In the genomic region with DNA sequence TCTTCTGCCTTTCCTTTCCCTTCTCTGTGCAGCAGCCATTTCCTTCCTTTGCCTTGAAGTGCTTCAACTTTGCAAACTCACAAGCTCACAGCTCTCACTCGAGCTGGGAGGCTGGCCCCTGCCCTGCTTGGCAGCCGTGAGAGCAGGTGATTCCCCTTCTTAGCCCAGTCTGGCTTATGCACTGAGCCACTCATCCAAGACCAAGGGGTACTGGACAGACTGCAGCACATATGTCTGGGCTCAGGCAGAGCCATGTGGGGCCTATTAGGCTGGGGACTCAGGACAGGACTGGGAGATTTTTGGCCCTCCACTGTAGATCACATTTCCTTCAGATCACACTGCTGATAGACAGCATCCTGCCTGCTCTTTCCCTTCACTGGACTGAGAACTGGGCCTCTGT, we compare ENCODE assay signal across 10 mouse cellular contexts. TPM values are rescaled to one million over a fixed set of nuclear protein-coding genes. Genes with fewer than 3 reads are reported as not detected.
DNase-seq lines count a peak whose midpoint lies in the region; ATAC-seq and TF ChIP-seq lines count a peak whose summit lies in the region.
"Had no signal": no experiment of that assay in that cellular context is flagged by ENCODE, and none has a peak within 500 bp of the region (broad histone marks: within the 10 kb centered on the region; RNA-seq: fewer than 3 reads in every experiment).

No protein-coding gene starts in this region.

- no peak for DNase-seq in kidney, postnatal 0 days (ENCODE audit: low spot score)
- no peak for DNase-seq in kidney, adult 18-20 months
- peak; percentile 74 for DNase-seq in brain, adult 2 months (ENCODE audit: low read depth, low spot score)
- peak; percentile 68 for DNase-seq in naive thymus-derived CD4-positive, alpha-beta T cell, adult 2 months (ENCODE audit: low read depth)
- DNase-seq in layer of hippocampus, postnatal 25 days (ENCODE audit: extremely low spot score in 1 of 2, low spot score in 1 of 2) = no peak
- DNase-seq: lung, embryonic 14.5 days; retina, postnatal 1 day had no signal

- no peaks in the 10 kb centered on the region for H3K27me3 ChIP-seq in kidney, postnatal 0 days (ENCODE audit: insufficient read depth, low read length)
- H3K27me3 ChIP-seq in heart, embryonic 12.5 days (replicated peaks) = no peaks in the 10 kb centered on the region
- no peaks in the 10 kb centered on the region for H3K27me3 ChIP-seq in midbrain, embryonic 15.5 days (replicated peaks)
- no peaks in the 10 kb centered on the region for H3K27me3 ChIP-seq in forebrain, embryonic 13.5 days

- no peaks in the 10 kb centered on the region for H3K9me3 ChIP-seq in kidney, postnatal 0 days (replicated peaks; ENCODE audit: low read length)
- H3K9me3 ChIP-seq in heart, embryonic 12.5 days (replicated peaks) = no peaks in the 10 kb centered on the region
- no peaks in the 10 kb centered on the region for H3K9me3 ChIP-seq in midbrain, embryonic 15.5 days
- H3K9me3 ChIP-seq in forebrain, embryonic 13.5 days (replicated peaks) = no peaks in the 10 kb centered on the region

- no peak for TF ChIP-seq CTCF in kidney, postnatal 0 days (IDR thresholded peaks at IDR 0.05; ENCODE audit: low read depth)

- no peak overlapping the region for H3K4me2 ChIP-seq in kidney, postnatal 0 days (ENCODE audit: low read length)
- H3K4me2 ChIP-seq in heart, embryonic 12.5 days = no peak overlapping the region
- no peak overlapping the region for H3K4me2 ChIP-seq in midbrain, embryonic 15.5 days
- no peak overlapping the region for H3K4me2 ChIP-seq in forebrain, embryonic 13.5 days
- H3K4me2 ChIP-seq: lung, embryonic 14.5 days had no signal

- 0 out of 2 replicates have a peak overlapping the region, but pooled peaks have one; percentile 19 for H3K27ac ChIP-seq in kidney, postnatal 0 days
- H3K27ac ChIP-seq in heart, embryonic 12.5 days (ENCODE audit: poor library complexity, severe bottlenecking) = no peak overlapping the region
- no peak overlapping the region for H3K27ac ChIP-seq in midbrain, embryonic 15.5 days
- H3K27ac ChIP-seq in forebrain, embryonic 13.5 days = no peak overlapping the region

- no peak overlapping the region for H3K9ac ChIP-seq in kidney, postnatal 0 days (ENCODE audit: low read depth, low read length)
- H3K9ac ChIP-seq in heart, embryonic 12.5 days = peak overlapping the region; percentile 28; the same call in 1 of the 2 replicates
- H3K9ac ChIP-seq in midbrain, embryonic 15.5 days = no peak overlapping the region
- H3K9ac ChIP-seq in forebrain, embryonic 13.5 days = no peak overlapping the region
- H3K9ac ChIP-seq: lung, embryonic 14.5 days had no signal

- H3K36me3 ChIP-seq in kidney, postnatal 0 days (ENCODE audit: insufficient read depth, low read length) = 0 out of 2 replicates have a peak, but pooled peaks cover 5% of the 10 kb centered on the region
- no peaks in the 10 kb centered on the region for H3K36me3 ChIP-seq in heart, embryonic 12.5 days
- no peaks in the 10 kb centered on the region for H3K36me3 ChIP-seq in midbrain, embryonic 15.5 days (replicated peaks)
- peaks cover 10% of the 10 kb centered on the region; the same call in 1 of the 2 replicates for H3K36me3 ChIP-seq in forebrain, embryonic 13.5 days (ENCODE audit: poor library complexity, severe bottlenecking)

- WGBS in kidney, postnatal 0 days = 18% methylated on average over 2 of the region's 2 CpGs
- 19% methylated on average over 2 of the region's 2 CpGs for WGBS in heart, embryonic 12.5 days
- WGBS in midbrain, embryonic 15.5 days = 39% methylated on average over 2 of the region's 2 CpGs
- 36% methylated on average over 2 of the region's 2 CpGs for WGBS in forebrain, embryonic 13.5 days

- no peaks in the 10 kb centered on the region for H3K4me1 ChIP-seq in kidney, postnatal 0 days (replicated peaks; ENCODE audit: insufficient read depth, low read length)
- H3K4me1 ChIP-seq in heart, embryonic 12.5 days (replicated peaks) = peaks cover 31% of the 10 kb centered on the region
- H3K4me1 ChIP-seq in midbrain, embryonic 15.5 days = peaks cover 18% of the 10 kb centered on the region
- H3K4me1 ChIP-seq in forebrain, embryonic 13.5 days = peaks cover 26% of the 10 kb centered on the region

- H3K4me3 ChIP-seq in kidney, postnatal 0 days (replicated peaks; ENCODE audit: low read depth, low read length) = no peak overlapping the region
- no peak overlapping the region for H3K4me3 ChIP-seq in heart, embryonic 12.5 days
- no peak overlapping the region for H3K4me3 ChIP-seq in midbrain, embryonic 15.5 days
- no peak overlapping the region for H3K4me3 ChIP-seq in forebrain, embryonic 13.5 days

- 0 out of 2 replicates have a peak, but pooled peaks have one; percentile 40 for ATAC-seq in kidney, postnatal 0 days (replicated peaks; ENCODE audit: low FRiP score, low read depth)
- ATAC-seq in heart, embryonic 12.5 days (ENCODE audit: insufficient number of reproducible peaks, low FRiP score) = no peak
- ATAC-seq in midbrain, embryonic 15.5 days (replicated peaks) = no peak
- no peak for ATAC-seq in forebrain, embryonic 13.5 days

RNA-seq across cellular contexts. Expression of gene Clpb, which starts 10.1 kb away (rescaled TPM):
- 34.6 and 39.0 TPM in 2 replicates for polyA plus RNA-seq in kidney, postnatal 0 days (2015; fragmentation: Nextera tagmentation; extraction: Ambion mirVana)
- polyA plus RNA-seq in heart, embryonic 12.5 days (2016; fragmentation: Nextera tagmentation; extraction: Ambion mirVana) = 44.8 and 47.8 TPM in 2 replicates
- polyA plus RNA-seq in midbrain, embryonic 15.5 days (2015; fragmentation: Nextera tagmentation; extraction: Ambion mirVana) = 40.6 and 50.1 TPM in 2 replicates
- 35.4 and 40.8 TPM in 2 replicates for polyA plus RNA-seq in forebrain, embryonic 13.5 days (2015; fragmentation: Nextera tagmentation; extraction: Ambion mirVana)
- 10 to 100 TPM; 55.1 to 56.1 TPM for total RNA-seq in layer of hippocampus, postnatal 25 days (2021)

Comparison
In these comparisons a context has a peak if more than half of its experiments do, and no peak if none do; other contexts are left out.
1. DNase-seq: peak in brain, adult 2 months (single experiment) and naive thymus-derived CD4-positive, alpha-beta T cell, adult 2 months (single experiment); none in kidney, postnatal 0 days (single experiment), kidney, adult 18-20 months (single experiment) and layer of hippocampus, postnatal 25 days (0 of 2).